Mouse (Mus musculus) erythroblast, embryonic 14.5 days (primary cell): ENCODE measurements around the gene Ctss. TPM values are rescaled to one million over a fixed set of nuclear protein-coding genes. Genes with fewer than 3 reads are reported as not detected.
"Not testable (repeated sequence)": the region's sequence is repeated elsewhere in the genome, so short reads cannot be mapped to it uniquely, and the experiment has no call there.

Experiments used
- H3K27me3 ChIP-seq: 2 replicates; pipeline ENCODE4 v1.6.1; 2012; ENCODE audit warnings: inconsistent platforms; ENCODE audit not compliant: control insufficient read depth
- H3K36me3 ChIP-seq: 2 replicates; pipeline ENCODE4 v1.6.1; 2012; ENCODE audit warnings: mild to moderate bottlenecking, inconsistent platforms; ENCODE audit not compliant: control insufficient read depth
- H3K4me1 ChIP-seq: 2 replicates; pipeline ENCODE4 v1.6.1; 2012; ENCODE audit warnings: inconsistent platforms; ENCODE audit not compliant: control insufficient read depth
- H3K4me3 ChIP-seq: replicated peaks from 2 replicates; pipeline ENCODE3; 2012; ENCODE audit warnings: moderate library complexity, mild to moderate bottlenecking, inconsistent platforms
- H3K9me3 ChIP-seq: 2 replicates; pipeline ENCODE4 v1.6.1; 2012; ENCODE audit warnings: low read length, inconsistent platforms, mixed read lengths; ENCODE audit not compliant: control insufficient read depth
- GATA1 ChIP-seq: IDR thresholded peaks from 2 replicates; pipeline ENCODE4 v1.6.1; 2012; ENCODE audit warnings: low read length, inconsistent platforms, mixed read lengths
- TAL1 ChIP-seq: IDR thresholded peaks from 3 replicates; pipeline ENCODE4 v1.6.1; 2012; ENCODE audit warnings: low read length, inconsistent platforms, mixed read lengths
- polyA plus RNA-seq: library from polyadenylated mRNA; stranded (reverse); fragments of >175 nt; gene quantifications from 2 replicates; pipeline ENCODE4 v1.2.3, GENCODE M21; 2012

Gene Ctss
- polyA plus RNA-seq, 1 experiment = 0.04 TPM

DNA sequence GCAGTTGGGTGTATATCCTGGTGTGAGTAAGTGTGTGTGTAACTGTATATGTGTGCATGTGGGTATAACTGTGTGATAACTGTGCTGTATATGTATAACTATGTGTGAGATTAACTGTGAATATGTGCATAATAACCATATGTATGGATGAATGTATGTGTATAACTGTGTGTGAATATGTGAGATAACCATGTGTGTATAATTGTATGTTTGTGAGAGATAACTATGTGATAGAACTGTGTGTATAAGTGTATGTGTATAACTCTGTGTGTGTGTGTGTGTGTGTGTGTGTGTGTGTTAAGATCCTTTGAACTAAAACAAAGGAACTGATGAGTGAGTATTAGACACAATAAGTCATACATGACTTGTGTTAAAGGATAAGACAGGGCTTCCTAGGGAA, 475 bp upstream of the Ctss start:
- H3K36me3 ChIP-seq = no peaks in the 10 kb centered on the region
- H3K4me3 ChIP-seq = no peak overlapping the region
- peaks cover 9% of the 10 kb centered on the region for H3K27me3 ChIP-seq
- TF ChIP-seq GATA1 (no peak), TAL1 (no peak)
- no peaks in the 10 kb centered on the region; the same call in 1 of the 2 replicates for H3K9me3 ChIP-seq
- H3K4me1 ChIP-seq = peaks cover 48% of the 10 kb centered on the region

- H3K4me3 ChIP-seq = no peak overlapping the region
- TF ChIP-seq GATA1 (no peak), TAL1 (no peak)
- H3K27me3 ChIP-seq = peaks cover 11% of the 10 kb centered on the region
- H3K9me3 ChIP-seq = no peaks in the 10 kb centered on the region; the same call in none of the 2 replicates
- peaks cover 31% of the 10 kb centered on the region for H3K4me1 ChIP-seq
- no peaks in the 10 kb centered on the region for H3K36me3 ChIP-seq
Measured at GRCm38 (mm10) chr3:95529814-95530213, 3.2 kb downstream of the Ctss start.

- Histone ChIP-seq H3K4me3 (no peak overlapping the region), H3K36me3 (no peaks in the 10 kb centered on the region), H3K9me3 (peaks cover 4% of the 10 kb centered on the region), H3K27me3 (peaks cover 15% of the 10 kb centered on the region), H3K4me1 (peaks cover 26% of the 10 kb centered on the region)
- TF ChIP-seq TAL1 (no peak), GATA1 (no peak)
Measured at GRCm38 (mm10) chr3:95531025-95531424, 4.4 kb downstream of the Ctss start.

GRCm38 (mm10) chr3:95533364-95533763, 6.8 kb downstream of the Ctss start:
- TF ChIP-seq TAL1 (no peak), GATA1 (no peak)
- H3K36me3 ChIP-seq = no peaks in the 10 kb centered on the region
- H3K4me3 ChIP-seq = no peak overlapping the region
- H3K27me3 ChIP-seq = peaks cover 28% of the 10 kb centered on the region
- peaks cover 4% of the 10 kb centered on the region for H3K9me3 ChIP-seq
- peaks cover 17% of the 10 kb centered on the region for H3K4me1 ChIP-seq

DNA sequence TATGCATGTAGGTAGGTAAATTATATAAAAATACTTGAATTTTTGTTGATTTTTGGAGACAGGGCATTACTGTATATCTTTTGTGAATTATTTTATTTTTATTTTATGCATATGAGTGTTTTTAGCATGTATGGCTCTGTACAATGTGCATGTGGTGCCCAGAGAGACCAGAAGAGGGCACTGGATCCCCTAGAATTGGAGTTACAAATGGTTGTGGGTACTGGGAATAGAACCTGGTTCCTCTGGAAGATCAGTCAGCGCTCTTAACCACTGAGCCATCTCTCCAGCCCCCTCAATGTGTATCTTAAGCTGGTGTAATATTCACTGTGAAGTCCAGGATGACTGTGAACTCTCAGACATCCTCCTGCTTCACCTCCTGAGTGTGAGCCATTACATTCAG, 8.3 kb downstream of the Ctss start:
- Histone ChIP-seq H3K4me1 (peaks cover 15% of the 10 kb centered on the region), H3K4me3 (no peak overlapping the region), H3K27me3 (peaks cover 30% of the 10 kb centered on the region), H3K36me3 (no peaks in the 10 kb centered on the region), H3K9me3 (peaks cover 4% of the 10 kb centered on the region)
- TF ChIP-seq GATA1 = no peak
- no peak for TF ChIP-seq TAL1

DNA sequence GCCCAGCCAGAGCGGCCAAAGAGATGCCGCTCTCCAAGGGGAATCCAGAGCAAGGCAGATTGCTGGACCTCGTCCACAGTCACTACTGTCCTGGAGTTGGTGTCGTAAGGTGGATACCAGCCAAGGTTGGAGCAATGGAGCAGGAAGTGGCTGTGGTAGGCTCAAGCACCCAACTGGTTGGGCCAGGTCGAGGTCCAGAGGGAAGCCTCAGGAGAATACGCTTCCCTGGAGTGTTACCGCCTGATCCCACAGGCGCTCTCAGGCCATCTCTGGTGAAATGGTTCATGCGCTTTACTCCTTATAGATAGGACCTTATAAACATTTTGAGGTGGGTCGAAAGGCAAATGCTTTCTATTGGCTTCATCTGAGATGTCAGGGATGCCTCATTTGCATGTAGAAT, 12.3 kb downstream of the Ctss start:
- H3K9me3 ChIP-seq = peaks cover 4% of the 10 kb centered on the region
- TF ChIP-seq TAL1 = no peak
- no peak for TF ChIP-seq GATA1
- H3K4me3 ChIP-seq = no peak overlapping the region
- H3K4me1 ChIP-seq = peaks cover 4% of the 10 kb centered on the region; the same call in 1 of the 2 replicates
- peaks cover 33% of the 10 kb centered on the region for H3K27me3 ChIP-seq
- no peaks in the 10 kb centered on the region for H3K36me3 ChIP-seq

DNA sequence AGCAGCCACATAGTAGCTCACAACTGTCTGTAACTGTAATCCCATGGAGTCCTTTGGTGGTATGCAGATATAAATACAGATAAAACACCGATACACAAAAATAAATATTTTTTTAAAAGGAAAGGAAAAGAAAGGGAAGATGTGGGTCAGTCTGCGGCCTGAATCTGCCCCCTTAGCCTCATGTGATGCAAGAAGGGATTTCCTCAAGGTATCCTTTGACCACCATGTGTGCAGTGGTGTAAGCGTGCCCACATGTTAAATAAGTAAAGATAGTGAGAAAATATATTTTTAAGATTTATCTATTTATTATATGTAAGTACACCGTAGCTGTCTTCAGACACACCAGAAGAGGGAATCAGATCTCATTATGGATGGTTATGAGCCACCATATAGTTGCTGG, 13.3 kb downstream of the Ctss start:
- TF ChIP-seq TAL1 = no peak
- TF ChIP-seq GATA1 = no peak
- Histone ChIP-seq H3K27me3 (peaks cover 40% of the 10 kb centered on the region), H3K4me3 (no peak overlapping the region), H3K9me3 (peaks cover 4% of the 10 kb centered on the region), H3K36me3 (no peaks in the 10 kb centered on the region), H3K4me1 (peaks cover 4% of the 10 kb centered on the region; the same call in 1 of the 2 replicates)

- H3K4me3 ChIP-seq, H3K36me3 ChIP-seq, H3K9me3 ChIP-seq, H3K4me1 ChIP-seq: not testable (repeated sequence)
- H3K27me3 ChIP-seq = peaks cover 45% of the 10 kb centered on the region
Measured at GRCm38 (mm10) chr3:95541186-95541585, 14.6 kb downstream of the Ctss start.

GRCm38 (mm10) chr3:95542171-95542570, 15.6 kb downstream of the Ctss start:
- H3K9me3 ChIP-seq = no peaks in the 10 kb centered on the region
- H3K36me3 ChIP-seq = no peaks in the 10 kb centered on the region
- no peak for TF ChIP-seq TAL1
- TF ChIP-seq GATA1 = no peak
- peaks cover 46% of the 10 kb centered on the region for H3K27me3 ChIP-seq
- H3K4me1 ChIP-seq = peaks cover 4% of the 10 kb centered on the region; the same call in 1 of the 2 replicates
- H3K4me3 ChIP-seq = no peak overlapping the region

DNA sequence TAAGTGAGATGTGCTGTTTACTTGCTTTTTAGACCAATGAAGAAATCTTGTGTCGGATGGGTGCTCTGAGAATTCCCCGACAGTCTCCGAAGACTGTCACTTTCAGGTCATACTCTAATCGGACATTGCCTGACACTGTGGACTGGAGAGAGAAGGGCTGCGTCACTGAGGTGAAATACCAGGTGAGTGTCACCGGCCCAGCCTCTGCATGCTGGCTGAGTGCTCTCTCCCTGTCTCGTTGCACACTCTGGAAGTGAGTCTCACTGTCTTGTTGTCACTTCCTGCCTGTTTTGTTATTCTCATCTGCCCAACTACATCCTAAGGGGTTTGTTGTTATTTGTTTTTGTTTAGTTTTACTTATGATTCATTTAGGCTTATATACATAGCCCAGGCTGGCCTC, 16.4 kb downstream of the Ctss start:
- H3K36me3 ChIP-seq = no peaks in the 10 kb centered on the region
- peaks cover 42% of the 10 kb centered on the region for H3K27me3 ChIP-seq
- no peak overlapping the region for H3K4me3 ChIP-seq
- no peaks in the 10 kb centered on the region for H3K9me3 ChIP-seq
- H3K4me1 ChIP-seq = peaks cover 4% of the 10 kb centered on the region; the same call in 1 of the 2 replicates
- TF ChIP-seq GATA1 = no peak
